Mouse (Mus musculus): Measurements from ENCODE around the gene Ncdn.

Gene Ncdn

DNA sequence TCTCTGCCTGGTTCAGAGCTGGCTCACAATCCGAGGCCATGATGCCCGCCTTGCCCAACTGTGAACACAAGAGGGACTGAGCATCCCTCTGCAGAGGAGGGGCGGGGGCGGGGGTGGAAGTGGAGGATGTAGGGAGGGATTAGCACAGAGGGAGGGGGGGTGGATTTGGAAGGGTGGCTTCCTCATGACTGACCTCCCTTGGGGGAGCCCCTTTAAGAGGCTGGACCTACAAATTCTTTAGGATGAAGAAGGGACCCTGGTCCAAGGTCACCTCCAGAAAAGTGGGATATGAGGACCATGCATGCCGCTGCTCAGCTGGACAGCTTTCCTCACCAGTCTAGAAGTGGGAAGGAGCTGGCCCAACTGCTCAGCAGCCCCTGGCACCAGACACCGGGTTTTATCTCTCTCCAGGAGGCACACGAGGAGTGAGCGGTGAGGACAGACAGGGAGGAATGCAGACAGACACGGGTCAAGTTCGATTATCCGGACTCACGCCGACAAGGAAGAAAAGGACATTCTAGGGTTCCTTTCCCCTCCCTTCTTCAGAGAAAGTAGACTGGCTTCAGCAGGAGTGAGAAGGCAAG is 1.1 kb downstream of the Ncdn start:
- peak; percentile 69 to 71 for DNase-seq

DNA sequence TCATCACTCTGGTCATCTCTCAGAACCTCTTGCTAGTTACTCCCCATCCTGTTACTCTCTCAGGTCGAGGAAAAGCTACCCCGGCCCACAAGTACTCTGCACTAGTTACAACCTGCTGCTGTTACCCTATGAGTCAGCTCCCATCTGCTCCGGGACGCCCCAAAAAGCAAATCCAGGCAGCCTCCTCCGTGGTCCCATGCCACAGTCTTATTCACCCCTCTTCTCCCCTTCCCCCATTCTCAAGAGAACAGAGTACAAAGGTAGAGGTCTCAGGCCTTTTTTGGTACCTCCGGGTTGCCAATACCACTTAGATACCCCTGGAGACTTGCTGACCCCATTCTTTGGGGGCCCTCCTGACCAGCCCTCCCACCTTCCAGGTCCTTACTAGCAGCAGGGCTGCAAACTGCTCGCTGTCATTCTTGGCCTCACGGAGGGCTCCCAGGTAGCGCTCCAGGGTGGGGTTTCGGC is 1.6 kb downstream of the Ncdn start:
- no peak for DNase-seq

- no peak for DNase-seq
Observed at GRCm38 (mm10) chr4:126750863-126751555, 2.2 kb downstream of the Ncdn start.

DNA sequence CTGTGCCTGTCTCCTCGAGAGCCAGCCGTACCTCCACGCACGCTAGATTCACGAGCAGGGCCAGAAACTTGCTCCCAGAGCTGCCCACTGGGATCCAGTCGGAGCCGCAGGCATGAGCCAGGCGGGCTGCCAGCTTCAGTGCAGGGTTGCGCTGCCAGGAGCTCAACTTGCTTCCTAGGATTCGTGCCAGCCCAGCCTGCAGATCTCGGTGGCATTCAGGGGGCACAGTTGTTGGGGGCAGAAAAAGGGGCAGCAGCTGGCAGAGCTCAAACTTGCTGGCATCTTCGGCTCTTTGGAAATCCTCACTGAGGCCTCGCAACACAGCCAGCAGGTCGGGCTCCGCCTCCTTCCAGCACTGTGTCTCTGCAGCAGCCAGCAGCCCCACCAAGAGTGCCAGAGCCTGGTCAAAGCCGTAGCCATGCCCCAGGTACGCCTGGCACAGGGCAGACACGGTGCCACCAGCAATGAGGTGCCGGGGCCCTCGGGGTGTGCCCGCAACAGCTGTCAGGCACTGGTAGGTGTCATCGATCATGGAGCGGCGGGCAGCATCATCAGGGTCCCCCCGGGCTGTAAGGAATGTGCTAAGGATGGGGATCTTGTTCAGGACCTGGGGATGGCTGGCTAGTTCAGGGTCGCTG is 3.1 kb downstream of the Ncdn start:
- peak; percentile 80 to 84 for DNase-seq

GRCm38 (mm10) chr4:126749553-126749952 is 3.7 kb downstream of the Ncdn start:
- peak in 1 of 2 experiments; percentile 36 for DNase-seq

DNA sequence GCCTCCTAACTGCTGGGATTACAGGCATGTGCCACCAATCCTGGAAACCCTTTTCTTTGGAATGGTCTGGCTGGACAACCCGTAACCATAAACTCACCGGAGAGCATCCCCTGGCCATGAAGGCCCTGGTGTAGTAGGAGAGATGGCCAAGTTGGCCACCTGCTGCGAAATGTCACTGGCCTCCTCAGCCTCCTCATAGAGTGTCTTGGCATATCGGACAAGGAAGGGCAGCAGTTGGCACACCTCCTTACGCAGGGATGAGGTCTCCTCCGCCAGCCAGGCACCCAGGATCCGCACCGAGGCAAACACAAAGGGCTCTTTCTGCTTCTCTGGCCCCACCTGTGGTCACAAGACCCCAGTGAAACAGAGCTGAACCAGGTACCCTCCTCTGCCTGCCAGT is 4.9 kb downstream of the Ncdn start:
- peak; percentile 36 to 43 for DNase-seq

GRCm38 (mm10) chr4:126746194-126746840 is 6.9 kb downstream of the Ncdn start:
- no peak for DNase-seq

- peak; percentile 74 to 85 for DNase-seq
Observed at GRCm38 (mm10) chr4:126745506-126746193, 7.6 kb downstream of the Ncdn start.

DNA sequence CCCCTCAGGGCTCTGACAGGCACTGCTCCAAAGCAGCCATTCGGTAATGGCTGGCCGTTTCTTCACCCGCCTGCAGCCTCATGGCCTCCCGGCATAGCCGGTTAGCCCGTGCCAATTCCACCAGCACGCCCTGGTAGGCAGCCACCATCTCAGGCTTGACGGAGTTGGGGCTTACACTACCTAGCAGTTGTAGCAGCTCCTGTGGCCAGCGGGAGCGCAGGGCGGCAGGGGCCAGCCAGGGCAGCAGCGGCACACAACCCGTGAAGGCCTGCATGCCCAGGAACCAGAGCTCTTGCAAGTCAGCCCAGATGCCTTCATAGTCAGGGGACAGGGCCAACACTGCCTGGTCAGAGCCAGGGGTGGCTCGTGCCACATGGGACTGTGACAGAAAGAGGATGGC is 8.4 kb downstream of the Ncdn start:
- peak; percentile 66 to 67 for DNase-seq

GRCm38 (mm10) chr4:126743713-126744112 is 9.5 kb downstream of the Ncdn start:
- DNase-seq, result peak in 1 of 2 experiments; percentile 29

GRCm38 (mm10) chr4:126742976-126743375 is 10.3 kb downstream of the Ncdn start:
- DNase-seq, result no peak

DNA sequence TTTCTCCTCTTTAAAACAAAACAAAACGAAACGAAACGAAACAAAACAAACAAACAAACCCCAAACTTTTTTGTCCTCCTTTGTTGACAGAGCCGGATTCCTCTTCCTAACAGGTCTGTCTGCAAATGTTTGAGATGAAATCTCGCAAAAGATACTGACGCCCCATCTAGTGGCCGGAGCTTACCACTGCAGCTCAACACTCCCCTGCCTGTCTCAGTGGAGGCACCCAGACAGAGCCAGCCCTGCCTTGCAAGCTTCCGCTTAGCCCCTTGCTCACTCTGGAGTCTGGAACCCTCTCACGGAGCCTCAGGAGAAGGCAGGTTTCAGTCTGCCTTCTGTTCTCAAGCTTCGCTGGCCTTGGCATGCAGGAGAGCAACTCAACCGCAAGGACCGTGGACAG is 11.8 kb downstream of the Ncdn start:
- DNase-seq, result peak; percentile 89 to 91

DNA sequence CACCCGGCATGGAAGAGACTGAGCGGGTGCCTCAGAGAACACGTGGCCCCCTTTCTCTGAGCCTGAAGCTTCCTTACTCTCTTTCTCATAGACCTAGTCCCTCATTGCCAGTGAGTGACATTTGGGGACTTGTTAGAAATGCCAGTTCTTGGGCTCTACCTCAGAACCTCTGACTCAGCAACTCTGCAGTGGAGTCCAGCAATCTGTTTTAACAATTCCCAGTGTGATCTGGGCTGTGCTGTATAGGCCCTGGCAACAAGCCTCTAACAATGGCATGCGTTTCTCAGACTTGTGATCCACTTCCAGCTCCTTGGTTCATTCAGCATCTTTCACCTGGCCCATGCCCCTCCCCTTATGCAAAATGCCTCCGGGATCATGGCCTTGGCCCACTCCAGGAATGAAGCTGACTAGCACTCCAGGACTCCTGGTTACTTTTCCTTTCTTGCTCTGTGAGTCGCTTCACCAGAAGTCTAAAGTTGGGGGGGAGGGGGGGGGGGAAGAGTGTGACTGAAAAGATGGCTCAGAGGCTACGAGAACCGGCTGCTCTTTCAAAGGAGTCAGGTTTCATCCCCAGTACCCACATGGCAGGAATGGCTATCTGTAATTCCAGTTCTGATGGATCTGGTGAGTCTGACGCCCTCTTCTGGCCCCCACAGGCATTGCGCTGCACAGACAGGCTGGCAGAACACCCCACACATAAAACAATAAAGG is 13.1 kb downstream of the Ncdn start:
- peak in 1 of 2 experiments; percentile 34 for DNase-seq

DNA sequence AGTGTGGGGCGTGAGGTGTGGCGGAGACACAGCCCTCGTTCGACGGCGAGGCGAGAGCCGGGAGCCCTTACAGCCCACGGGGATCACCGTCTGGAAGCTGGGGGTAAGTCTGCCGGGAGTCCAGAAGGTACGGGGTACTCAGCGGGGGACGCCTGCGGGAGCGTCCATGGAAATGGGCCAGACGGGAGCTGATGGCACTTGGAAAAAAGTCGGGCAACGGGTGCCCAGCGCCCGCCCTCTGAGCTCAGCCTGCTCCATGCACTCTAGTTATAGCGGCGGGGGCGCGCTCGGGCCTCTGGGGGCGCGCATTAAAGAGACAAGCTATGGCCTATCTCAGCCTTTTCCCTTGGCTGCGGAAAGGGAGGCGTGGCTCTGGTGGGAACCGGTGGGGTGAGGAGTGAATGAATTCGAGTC is 17.2 kb downstream of the Ncdn start, which contains the start of gene Tfap2e:
Tfap2e (minus strand) TSS at position 240 of the 414 bp plus-strand sequence.
- peak in 1 of 2 experiments; percentile 51 for DNase-seq

GRCm38 (mm10) chr4:126735382-126736000 is 17.7 kb downstream of the Ncdn start:
- no peak for DNase-seq

DNA sequence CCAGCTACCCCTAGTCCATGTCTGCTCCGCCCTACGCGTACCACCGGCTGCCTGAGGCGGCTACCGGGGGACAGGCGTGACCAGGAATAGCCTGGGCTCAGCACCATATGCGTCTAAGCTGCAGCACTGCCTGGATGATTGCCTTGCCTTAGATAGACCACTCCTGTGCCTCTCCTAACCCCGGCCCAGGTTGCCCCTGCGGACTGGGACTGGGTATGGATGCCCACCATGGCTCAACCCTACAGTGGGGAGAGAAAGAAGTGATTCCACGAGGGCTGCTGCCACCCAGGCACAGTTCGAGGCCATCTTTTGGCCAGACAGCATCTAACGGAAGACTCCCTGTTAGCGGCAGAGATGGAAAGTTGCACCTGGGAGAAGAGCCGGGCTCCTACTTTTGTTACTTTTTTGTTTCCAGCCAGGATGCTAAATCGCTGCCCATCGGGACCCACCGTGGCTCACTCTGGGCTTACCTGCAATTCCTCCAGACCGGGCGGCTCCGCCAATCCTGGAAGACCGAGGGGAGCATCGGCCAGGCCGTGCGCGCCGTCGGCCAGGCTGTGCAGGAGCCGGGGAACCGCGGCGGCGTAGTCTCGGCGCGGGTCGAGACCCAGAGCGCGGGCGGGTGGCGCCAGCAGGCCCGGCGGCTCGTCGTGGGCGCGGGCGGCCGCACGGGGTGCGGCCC is 18.4 kb downstream of the Ncdn start:
- no peak for DNase-seq

- no peak for DNase-seq
Observed at GRCm38 (mm10) chr4:126734001-126734603, 19.1 kb downstream of the Ncdn start.

DNA sequence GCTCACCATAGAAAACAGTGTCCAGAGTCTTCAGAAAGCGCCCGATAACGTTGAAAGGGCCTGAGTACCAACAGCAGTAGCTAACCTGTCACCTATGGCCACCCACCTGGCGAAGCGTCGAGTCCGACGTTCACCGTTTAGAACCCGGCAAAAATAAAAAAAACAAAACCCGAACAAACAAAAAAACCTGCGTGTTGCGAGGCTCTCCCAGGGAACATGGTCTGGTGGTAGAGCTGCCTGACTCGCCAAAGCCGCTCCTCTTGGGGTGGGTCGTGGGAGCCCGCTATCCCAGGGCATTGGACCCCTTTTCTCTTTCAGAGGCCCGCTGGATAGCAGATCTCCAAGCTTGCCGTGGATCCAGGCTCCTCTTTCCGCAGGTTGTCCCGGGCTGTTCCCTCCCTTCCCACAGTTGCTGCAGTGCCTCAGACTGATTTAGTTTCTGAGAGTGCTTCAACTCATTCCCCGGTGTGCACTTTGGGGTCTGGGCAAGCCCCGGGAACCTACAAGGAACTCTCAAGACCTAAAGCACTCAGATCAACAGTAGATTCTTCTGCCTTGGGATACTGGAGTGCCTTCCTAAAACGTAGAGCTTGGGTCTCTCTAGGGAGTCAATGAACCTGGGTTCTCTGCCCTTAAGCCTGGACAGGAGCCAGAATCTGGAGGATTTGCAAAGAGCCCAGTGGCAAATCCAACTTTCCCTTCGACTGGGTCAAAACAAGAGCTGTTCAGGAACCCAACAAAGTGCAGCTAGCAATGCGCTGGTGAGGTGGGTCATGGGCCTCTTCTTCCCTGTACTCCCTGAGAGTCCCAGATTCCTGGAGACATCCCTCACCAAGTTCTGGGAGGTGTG is 20.5 kb downstream of the Ncdn start:
- DNase-seq, result no peak

GRCm38 (mm10) chr4:126732111-126732510 is 21.1 kb downstream of the Ncdn start:
- no peak for DNase-seq

DNA sequence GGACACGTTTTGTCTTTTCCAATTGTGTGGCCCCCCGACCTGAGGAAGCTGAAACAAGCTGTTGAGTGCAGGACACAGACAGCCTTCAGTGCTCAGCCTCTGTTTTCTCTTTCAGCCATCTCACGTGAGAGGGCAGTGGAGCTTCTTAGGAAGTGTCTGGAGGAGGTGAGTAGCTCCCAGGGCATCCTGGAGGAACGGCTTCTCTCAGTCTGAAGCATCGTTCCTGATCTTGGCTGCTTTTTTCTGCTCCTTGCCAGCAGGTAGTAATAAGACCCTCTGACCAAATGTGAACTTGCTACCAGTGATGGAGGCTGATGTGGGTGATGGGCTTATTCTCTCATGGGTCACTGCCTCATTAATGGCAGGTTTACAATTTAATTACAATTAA is 45.8 kb downstream of the Ncdn start:
- no peak for DNase-seq
